Mouse (Mus musculus) heart, embryonic 10.5 days (tissue): ENCODE data around the gene Dync1h1. TPM values are rescaled to one million over a fixed set of nuclear protein-coding genes. Genes with fewer than 3 reads are reported as not detected.

Source experiments
- DNase-seq: peaks from one replicate; pipeline ENCODE4 v3.0.0-alpha.2; 2017; ENCODE audit warnings: low spot score
- H3K27ac ChIP-seq: fragments of 300-500 bp; sonication (generic); 2 replicates; pipeline ENCODE4 v1.5.1; 2016; ENCODE audit warnings: mild to moderate bottlenecking
- H3K27me3 ChIP-seq: fragments of 300-500 bp; sonication (generic); 2 replicates; pipeline ENCODE4 v1.6.1; 2016; ENCODE audit warnings: mild to moderate bottlenecking; ENCODE audit not compliant: poor library complexity, insufficient read depth, severe bottlenecking
- H3K36me3 ChIP-seq: fragments of 300-500 bp; sonication (generic); 2 replicates; pipeline ENCODE4 v1.6.1; 2016; ENCODE audit warnings: mild to moderate bottlenecking, moderate library complexity
- H3K4me1 ChIP-seq: fragments of 300-500 bp; sonication (generic); 2 replicates; pipeline ENCODE4 v1.6.1; 2016; ENCODE audit warnings: mild to moderate bottlenecking
- H3K4me3 ChIP-seq: fragments of 300-500 bp; sonication (generic); 2 replicates; pipeline ENCODE4 v1.5.1; 2016; ENCODE audit warnings: mild to moderate bottlenecking, moderate library complexity
- H3K9me3 ChIP-seq: fragments of 300-500 bp; sonication (generic); 2 replicates; pipeline ENCODE4 v1.6.1; 2016; ENCODE audit warnings: mild to moderate bottlenecking, moderate library complexity
- WGBS: fragments of 180-500 bp; shearing (Covaris S2); methylation state at CpG from one replicate; pipeline ENCODE4 v1.1.7; 2016; 5-methylcytosine and 5-hydroxymethylcytosine counted together
- polyA plus RNA-seq: library from polyadenylated mRNA; unstranded; fragments of >200 nt; fragmentation: Nextera tagmentation; extraction: Ambion mirVana; gene quantifications from 2 replicates; pipeline ENCODE4 v1.2.1, GENCODE M21; 2016

Gene Dync1h1
- 49.9 and 51.6 TPM in 2 replicates for polyA plus RNA-seq

- DNase-seq = peak; percentile 96
- Histone ChIP-seq H3K4me3 (peak within 1 kb of the TSS; percentile 99), H3K9me3 (no peaks in the 10 kb centered on the region), H3K36me3 (peaks cover 7% of the 10 kb centered on the region; the same call in 1 of the 2 replicates), H3K27me3 (peaks cover 19% of the 10 kb centered on the region; the same call in 1 of the 2 replicates), H3K27ac (peak within 1 kb of the TSS; percentile 93), H3K4me1 (peaks cover 21% of the 10 kb centered on the region)
- WGBS = under 1% methylated on average over 99 of the region's 105 CpGs
Measured at GRCm38 (mm10) chr12:110601241-110602218, at the start of gene Dync1h1. Gene Dync1h1, plus strand, starts transcription at chr12:110601452.

DNA sequence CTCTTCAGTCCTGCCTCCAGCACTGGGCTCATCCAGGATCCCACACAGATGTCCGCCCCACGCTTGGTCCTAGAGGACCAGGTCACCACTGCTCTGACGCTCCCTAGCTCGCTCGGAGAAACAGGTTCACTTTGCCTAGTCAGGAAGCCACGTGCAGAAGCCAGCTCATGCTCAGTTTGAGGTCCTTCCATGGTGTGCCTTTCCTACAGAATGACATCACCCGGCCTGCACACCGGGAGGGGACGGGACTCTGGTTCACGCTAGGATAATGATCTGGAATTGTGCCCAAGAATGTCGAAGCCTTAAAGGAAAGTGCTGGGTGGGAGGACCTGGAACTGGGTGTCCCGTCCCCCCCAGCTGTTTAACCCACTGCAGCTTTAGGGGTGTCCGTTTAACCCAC, 49.1 kb upstream of the Dync1h1 start:
- Histone ChIP-seq H3K4me3 (no peak overlapping the region), H3K4me1 (no peaks in the 10 kb centered on the region), H3K27ac (no peak overlapping the region), H3K27me3 (no peaks in the 10 kb centered on the region), H3K36me3 (peaks cover 87% of the 10 kb centered on the region), H3K9me3 (no peaks in the 10 kb centered on the region)
- 87% methylated on average over 13 of the region's 13 CpGs for WGBS
- DNase-seq = no peak

DNA sequence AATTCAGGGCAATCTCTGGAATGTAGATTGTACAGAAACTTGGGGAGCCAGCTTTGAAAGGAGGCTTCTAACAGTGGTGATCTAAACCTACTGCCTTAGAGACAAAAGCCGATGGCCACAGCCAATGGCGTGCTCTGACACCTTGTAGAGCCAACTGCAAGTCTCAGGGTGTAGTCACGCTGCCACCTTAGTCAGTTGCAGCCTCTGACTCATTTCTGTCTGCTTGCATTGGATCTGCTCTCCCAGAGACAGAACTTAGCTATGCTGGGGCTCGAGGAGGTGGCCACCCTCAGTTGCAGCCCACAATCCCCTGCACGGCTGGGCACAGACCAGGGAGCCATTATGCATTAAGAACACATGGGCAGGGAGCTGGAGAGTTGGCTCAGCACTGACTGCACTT, 47.9 kb upstream of the Dync1h1 start:
- 93% methylated on average over 5 of the region's 5 CpGs for whole genome bisulfite sequencing
- H3K36me3 ChIP-seq = peaks cover 93% of the 10 kb centered on the region

GRCm38 (mm10) chr12:110555536-110556240, 45.6 kb upstream of the Dync1h1 start:
- H3K4me1 ChIP-seq = no peaks in the 10 kb centered on the region
- H3K27ac ChIP-seq = no peak overlapping the region
- H3K27me3 ChIP-seq = no peaks in the 10 kb centered on the region
- no peak overlapping the region for H3K4me3 ChIP-seq
- peaks cover 97% of the 10 kb centered on the region for H3K36me3 ChIP-seq
- no peaks in the 10 kb centered on the region for H3K9me3 ChIP-seq
- 87% methylated on average over 21 of the region's 21 CpGs for WGBS
- DNase-seq = no peak

More for the DNA sequence above, 47.9 kb upstream of the Dync1h1 start:
- no peak overlapping the region for H3K4me3 ChIP-seq
- H3K27ac ChIP-seq = no peak overlapping the region
- DNase-seq = no peak
- H3K27me3 ChIP-seq = no peaks in the 10 kb centered on the region
- no peaks in the 10 kb centered on the region for H3K4me1 ChIP-seq
- no peaks in the 10 kb centered on the region for H3K9me3 ChIP-seq

- Histone ChIP-seq H3K27ac (no peak overlapping the region), H3K4me1 (no peaks in the 10 kb centered on the region), H3K4me3 (no peak overlapping the region), H3K36me3 (peaks cover 98% of the 10 kb centered on the region), H3K27me3 (no peaks in the 10 kb centered on the region), H3K9me3 (no peaks in the 10 kb centered on the region)
- no peak for DNase-seq
- 89% methylated on average over 18 of the region's 18 CpGs for WGBS
Measured at GRCm38 (mm10) chr12:110556861-110557628, 44.2 kb upstream of the Dync1h1 start.

DNA sequence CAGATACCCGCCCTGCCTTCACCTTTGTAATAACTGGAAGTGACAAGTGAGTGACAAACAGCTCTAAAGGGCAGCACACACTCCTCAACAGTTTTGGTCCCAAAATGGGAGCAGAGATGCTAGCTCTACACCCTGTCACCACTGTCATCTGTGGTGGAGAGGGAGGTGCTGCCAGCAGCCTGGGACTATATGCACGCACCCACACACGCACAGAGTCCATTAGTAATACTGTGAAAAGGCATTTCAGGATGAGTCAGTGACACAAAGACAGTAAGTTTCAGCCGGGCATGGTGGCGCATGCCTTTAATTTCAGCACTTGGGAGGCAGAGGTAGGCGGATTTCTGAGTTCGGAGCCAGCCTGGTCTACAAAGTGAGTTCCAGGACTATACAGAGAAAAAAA, 43.1 kb upstream of the Dync1h1 start:
- 92% methylated on average over 7 of the region's 7 CpGs for WGBS
- no peak for DNase-seq
- Histone ChIP-seq H3K4me1 (no peaks in the 10 kb centered on the region), H3K27me3 (no peaks in the 10 kb centered on the region), H3K4me3 (no peak overlapping the region), H3K36me3 (peaks cover 97% of the 10 kb centered on the region), H3K9me3 (no peaks in the 10 kb centered on the region), H3K27ac (no peak overlapping the region)

DNA sequence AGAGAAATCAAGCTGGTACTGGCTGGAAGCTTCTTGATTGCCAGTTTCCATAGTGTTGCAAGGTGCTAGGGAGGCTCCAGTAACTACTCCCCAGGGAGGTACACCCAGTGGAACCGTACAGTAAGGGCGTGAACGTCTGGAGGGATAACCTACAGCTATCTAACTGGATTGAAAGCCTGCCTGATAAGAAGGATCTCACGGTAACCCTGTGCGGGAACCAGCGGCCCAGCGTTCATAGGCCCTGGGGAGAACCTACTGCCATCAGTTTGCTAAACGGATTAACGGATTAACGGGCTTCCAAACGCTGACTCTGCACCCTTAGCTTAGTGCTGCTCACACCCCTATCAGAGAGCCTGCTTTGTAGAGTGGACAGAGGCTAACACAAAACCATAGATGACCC, 37.9 kb upstream of the Dync1h1 start:
- Histone ChIP-seq H3K36me3 (peaks cover 95% of the 10 kb centered on the region), H3K4me3 (no peak overlapping the region), H3K4me1 (no peaks in the 10 kb centered on the region), H3K9me3 (no peaks in the 10 kb centered on the region), H3K27ac (no peak overlapping the region), H3K27me3 (no peaks in the 10 kb centered on the region)
- 69% methylated on average over 11 of the region's 11 CpGs for WGBS
- no peak for DNase-seq

DNA sequence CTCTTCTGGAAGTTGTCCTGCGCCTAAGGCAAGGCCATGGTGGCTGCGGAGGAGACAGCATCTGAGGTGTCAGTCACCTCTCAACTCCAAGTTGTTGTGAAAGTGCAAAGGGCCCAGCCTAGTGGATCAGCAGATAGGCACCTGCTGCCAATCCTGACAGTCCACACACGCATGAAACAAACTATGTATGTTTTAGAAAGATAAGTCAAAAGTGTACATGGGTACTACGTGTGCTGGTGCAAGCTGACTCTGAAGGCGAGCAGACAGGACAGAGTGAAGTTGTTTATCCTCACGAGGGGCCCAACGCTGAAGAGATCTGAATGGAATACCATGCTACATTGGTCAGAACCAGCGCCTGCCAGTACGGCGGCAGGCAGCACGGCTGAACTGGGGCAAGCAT, 36.4 kb upstream of the Dync1h1 start:
- WGBS = 92% methylated on average over 11 of the region's 11 CpGs
- H3K9me3 ChIP-seq = no peaks in the 10 kb centered on the region
- H3K27me3 ChIP-seq = no peaks in the 10 kb centered on the region
- no peaks in the 10 kb centered on the region for H3K4me1 ChIP-seq
- DNase-seq = no peak
- H3K4me3 ChIP-seq = no peak overlapping the region
- peaks cover 93% of the 10 kb centered on the region for H3K36me3 ChIP-seq
- no peak overlapping the region for H3K27ac ChIP-seq

GRCm38 (mm10) chr12:110566366-110566765, 34.9 kb upstream of the Dync1h1 start:
- H3K27ac ChIP-seq = no peak overlapping the region
- WGBS = 92% methylated on average over 9 of the region's 9 CpGs
- H3K36me3 ChIP-seq = peaks cover 93% of the 10 kb centered on the region
- no peaks in the 10 kb centered on the region for H3K9me3 ChIP-seq
- no peak overlapping the region for H3K4me3 ChIP-seq
- DNase-seq = no peak
- H3K4me1 ChIP-seq = no peaks in the 10 kb centered on the region
- no peaks in the 10 kb centered on the region for H3K27me3 ChIP-seq

GRCm38 (mm10) chr12:110571050-110571449, 30.2 kb upstream of the Dync1h1 start:
- 90% methylated on average over 10 of the region's 10 CpGs for WGBS
- Histone ChIP-seq H3K27me3 (no peaks in the 10 kb centered on the region), H3K9me3 (no peaks in the 10 kb centered on the region), H3K4me1 (no peaks in the 10 kb centered on the region), H3K27ac (no peak overlapping the region), H3K4me3 (no peak overlapping the region), H3K36me3 (peaks cover 89% of the 10 kb centered on the region)
- DNase-seq = no peak

- H3K27me3 ChIP-seq = no peaks in the 10 kb centered on the region
- DNase-seq = no peak
- 92% methylated on average over 4 of the region's 4 CpGs for WGBS
- H3K27ac ChIP-seq = no peak overlapping the region
- H3K4me1 ChIP-seq = no peaks in the 10 kb centered on the region
- no peaks in the 10 kb centered on the region for H3K9me3 ChIP-seq
- H3K4me3 ChIP-seq = no peak overlapping the region
- H3K36me3 ChIP-seq = peaks cover 77% of the 10 kb centered on the region
Measured at GRCm38 (mm10) chr12:110572351-110572750, 28.9 kb upstream of the Dync1h1 start.

GRCm38 (mm10) chr12:110573635-110574034, 27.6 kb upstream of the Dync1h1 start:
- no peak overlapping the region for H3K4me3 ChIP-seq

More at GRCm38 (mm10) chr12:110573635-110574034, 27.6 kb upstream of the Dync1h1 start:
- no peaks in the 10 kb centered on the region for H3K9me3 ChIP-seq
- H3K27ac ChIP-seq = no peak overlapping the region
- peaks cover 76% of the 10 kb centered on the region for H3K36me3 ChIP-seq
- DNase-seq = no peak
- no peaks in the 10 kb centered on the region for H3K4me1 ChIP-seq
- 87% methylated on average over 8 of the region's 8 CpGs for WGBS
- no peaks in the 10 kb centered on the region for H3K27me3 ChIP-seq
